Mouse (Mus musculus) neural tube, embryonic 14.5 days (tissue): Measurements from ENCODE around the gene Sstr3. TPM values are rescaled to one million over a fixed set of nuclear protein-coding genes. Genes with fewer than 3 reads are reported as not detected.

Experiments used
- ATAC-seq: fragments of 200-750 bp; cut with Nextera tagmentation; 2 replicates; pipeline ENCODE4 v1.8.0; 2017; ENCODE audit warnings: low read depth, mild to moderate bottlenecking, moderate TSS enrichment, moderate library complexity
- H3K27ac ChIP-seq: fragments of 300-500 bp; sonication (generic); 2 replicates; pipeline ENCODE4 v1.5.1; 2014; ENCODE audit warnings: low read depth, mild to moderate bottlenecking, control low read depth, low read length, moderate library complexity, mixed read lengths
- H3K27me3 ChIP-seq: fragments of 300-500 bp; sonication (generic); 2 replicates; pipeline ENCODE4 v1.6.1; 2014; ENCODE audit warnings: low read length; ENCODE audit not compliant: control insufficient read depth, insufficient read depth
- H3K36me3 ChIP-seq: fragments of 300-500 bp; sonication (generic); 2 replicates; pipeline ENCODE4 v1.6.1; 2014; ENCODE audit warnings: low read length, mixed read lengths; ENCODE audit not compliant: control insufficient read depth, insufficient read depth
- H3K4me1 ChIP-seq: fragments of 300-500 bp; sonication (generic); 2 replicates; pipeline ENCODE4 v1.6.1; 2014; ENCODE audit warnings: low read length; ENCODE audit not compliant: control insufficient read depth, insufficient read depth
- H3K4me2 ChIP-seq: fragments of 300-500 bp; sonication (generic); 2 replicates; pipeline ENCODE4 v1.6.1; 2014; ENCODE audit warnings: mild to moderate bottlenecking, low read depth, low read length, control low read depth
- H3K4me3 ChIP-seq: fragments of 300-500 bp; sonication (generic); 2 replicates; pipeline ENCODE4 v1.5.1; 2014; ENCODE audit warnings: low read depth, low read length, control low read depth, mixed read lengths
- H3K9ac ChIP-seq: fragments of 300-500 bp; sonication (generic); replicated peaks from 2 replicates; pipeline ENCODE4 v1.6.1; 2014; ENCODE audit warnings: low read depth, mild to moderate bottlenecking, control low read depth, low read length, mixed read lengths
- H3K9me3 ChIP-seq: fragments of 300-500 bp; sonication (generic); 2 replicates; pipeline ENCODE4 v1.6.1; 2016; ENCODE audit warnings: low read length; ENCODE audit not compliant: control insufficient read depth
- WGBS: fragments of 180-500 bp; shearing (Covaris S2); extraction: QIAGEN DNeasy Blood & Tissue Kit; methylation state at CpG from one replicate; pipeline ENCODE4 v1.1.7; 2014; 5-methylcytosine and 5-hydroxymethylcytosine counted together
- polyA plus RNA-seq: library from polyadenylated mRNA; unstranded; fragments of >200 nt; fragmentation: Nextera tagmentation; extraction: Ambion mirVana; gene quantifications from 2 replicates; pipeline ENCODE4 v1.2.1, GENCODE M21; 2014

Sstr3 gene
- polyA plus RNA-seq, result 0.14 and 0.67 TPM in 2 replicates

DNA sequence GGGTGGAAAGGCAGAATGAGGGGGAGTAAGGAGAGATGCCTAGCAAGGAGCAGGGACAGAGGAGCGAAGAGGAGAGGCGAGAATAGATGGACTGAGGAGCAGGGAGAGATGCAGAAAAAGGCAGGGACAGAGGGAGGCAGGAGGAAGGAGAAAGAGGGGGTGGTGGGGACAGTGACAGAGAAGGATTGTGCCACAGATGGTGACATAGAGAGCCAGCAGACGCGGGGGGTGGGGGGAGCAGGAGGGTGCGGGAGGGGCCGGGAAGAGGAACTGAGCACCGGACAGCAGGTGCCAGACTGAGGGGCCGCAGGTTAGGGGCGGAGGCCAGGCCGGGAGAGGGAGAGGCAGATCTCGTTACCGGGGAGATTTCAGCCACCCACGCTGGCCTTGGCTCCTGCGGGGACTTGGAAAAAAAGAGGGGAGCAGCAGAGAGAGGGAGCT lies at the start of gene Sstr3:
Gene Sstr3, minus strand, starts transcription at position 125 of the 441 bp plus-strand sequence.
- H3K4me3 ChIP-seq, result no peak within 1 kb of the TSS
- peak within 1 kb of the TSS; percentile 18; the same call in 1 of the 2 replicates for H3K4me2 ChIP-seq
- no peak within 1 kb of the TSS for H3K27ac ChIP-seq
- peaks cover 10% of the 10 kb centered on the region; the same call in 1 of the 2 replicates for H3K4me1 ChIP-seq
- H3K9me3 ChIP-seq, result no peaks in the 10 kb centered on the region
- H3K36me3 ChIP-seq, result no peaks in the 10 kb centered on the region
- 0 out of 2 replicates have a peak within 1 kb of the TSS, but pooled peaks have one; percentile 26 for H3K9ac ChIP-seq
- WGBS, result 8% methylated on average over 14 of the region's 14 CpGs
- H3K27me3 ChIP-seq, result no peaks in the 10 kb centered on the region; the same call in 1 of the 2 replicates
- ATAC-seq, result no peak

DNA sequence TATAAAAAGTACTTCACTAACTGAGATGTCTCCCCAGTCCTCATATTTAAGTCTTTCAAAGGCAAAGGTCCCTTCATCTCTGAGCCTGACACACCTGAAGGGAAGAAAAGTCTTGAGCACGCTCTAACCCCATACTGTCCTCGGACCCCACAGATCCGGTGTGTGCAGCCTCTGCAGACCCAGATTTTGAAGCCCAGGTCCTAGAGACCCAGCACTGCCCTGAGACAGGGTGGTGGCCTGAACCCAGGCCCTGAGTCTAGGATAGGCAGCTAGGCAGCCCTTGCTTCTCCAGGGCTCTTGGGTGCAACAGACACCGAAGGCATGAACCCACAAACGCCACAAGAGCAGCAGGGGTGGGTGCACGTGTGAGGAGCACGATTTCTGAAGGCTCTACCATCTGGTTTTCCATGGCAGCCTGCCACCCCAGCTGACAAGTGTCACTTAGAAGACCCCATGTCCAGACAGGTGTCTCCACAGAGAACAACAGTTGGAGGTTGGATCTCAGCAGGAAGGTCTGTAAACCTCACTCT lies 49.5 kb upstream of the Sstr3 start:
- Histone ChIP-seq H3K9me3 (no peaks in the 10 kb centered on the region), H3K27me3 (no peaks in the 10 kb centered on the region), H3K9ac (no peak overlapping the region), H3K27ac (no peak overlapping the region), H3K4me1 (no peaks in the 10 kb centered on the region), H3K4me3 (no peak overlapping the region), H3K4me2 (no peak overlapping the region), H3K36me3 (no peaks in the 10 kb centered on the region)
- ATAC-seq, result no peak
- WGBS, result 85% methylated on average over 7 of the region's 7 CpGs

GRCm38 (mm10) chr15:78592452-78592968 lies 48.0 kb upstream of the Sstr3 start:
- Histone ChIP-seq H3K4me3 (no peak overlapping the region), H3K27me3 (no peaks in the 10 kb centered on the region), H3K4me1 (no peaks in the 10 kb centered on the region), H3K36me3 (no peaks in the 10 kb centered on the region), H3K9ac (no peak overlapping the region), H3K9me3 (no peaks in the 10 kb centered on the region), H3K27ac (no peak overlapping the region), H3K4me2 (no peak overlapping the region)
- WGBS, result 82% methylated on average over 14 of the region's 14 CpGs
- no peak for ATAC-seq

DNA sequence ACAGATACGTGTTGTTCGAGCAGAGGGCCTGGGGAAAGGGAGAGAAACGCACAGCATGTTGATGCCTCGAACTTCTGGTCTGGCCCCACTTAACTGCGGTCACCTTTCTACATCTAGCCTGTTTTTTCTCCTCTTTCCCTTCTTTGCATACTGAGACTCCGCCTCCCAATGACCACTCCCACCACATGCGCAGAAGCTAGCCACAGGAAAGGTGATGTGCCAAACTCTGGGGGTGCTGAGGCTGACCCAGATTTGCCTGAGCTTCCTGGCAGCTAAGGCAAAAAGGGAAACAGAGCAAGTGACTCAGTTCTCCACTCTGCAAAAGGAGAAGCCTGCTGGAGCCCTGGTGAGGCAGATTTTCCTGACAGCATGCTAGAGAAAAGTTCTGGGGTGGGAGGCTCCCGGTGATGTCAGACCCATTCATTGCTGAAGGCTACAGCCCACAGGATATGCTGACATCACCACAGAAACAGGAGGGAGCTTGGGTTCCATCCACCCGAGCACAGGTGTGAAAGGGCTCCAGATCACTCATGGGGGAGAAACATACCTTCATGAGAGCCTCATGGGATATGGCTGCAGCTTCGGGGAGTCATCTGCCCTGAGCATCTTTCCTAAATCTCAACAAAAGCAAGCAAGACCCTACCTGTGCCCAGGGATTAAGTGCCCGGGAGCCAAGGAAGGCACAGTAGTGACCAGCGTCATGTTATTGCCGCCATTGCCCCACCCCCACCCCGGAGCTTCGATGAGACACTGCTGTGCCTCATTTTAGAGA lies 47.4 kb upstream of the Sstr3 start:
- no peak overlapping the region for H3K9ac ChIP-seq
- H3K9me3 ChIP-seq, result no peaks in the 10 kb centered on the region
- no peak overlapping the region for H3K4me2 ChIP-seq
- H3K27me3 ChIP-seq, result no peaks in the 10 kb centered on the region
- ATAC-seq, result no peak
- 68% methylated on average over 15 of the region's 15 CpGs for WGBS
- H3K27ac ChIP-seq, result no peak overlapping the region
- H3K36me3 ChIP-seq, result no peaks in the 10 kb centered on the region
- no peak overlapping the region for H3K4me3 ChIP-seq
- no peaks in the 10 kb centered on the region for H3K4me1 ChIP-seq

DNA sequence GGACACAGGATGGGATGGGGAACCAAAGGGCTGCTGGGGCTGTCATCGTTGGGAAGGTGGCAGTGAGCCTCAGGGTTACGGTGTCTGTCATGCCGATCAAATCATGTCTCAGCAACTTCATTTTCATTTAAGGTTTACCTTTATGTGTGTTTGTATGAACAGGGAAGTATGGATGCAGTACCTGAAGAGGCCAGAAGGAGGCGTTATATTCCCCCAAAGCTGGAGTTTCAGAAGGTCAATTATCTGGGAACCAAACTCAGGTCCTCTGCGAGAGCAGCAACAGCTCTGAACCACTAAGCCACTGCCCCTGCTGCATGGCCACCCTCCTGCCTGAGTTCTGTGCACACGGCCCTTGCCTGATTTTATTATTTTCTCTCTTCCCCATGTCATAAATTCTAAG lies 46.3 kb upstream of the Sstr3 start:
- Histone ChIP-seq H3K4me3 (no peak overlapping the region), H3K4me2 (no peak overlapping the region), H3K9ac (no peak overlapping the region), H3K4me1 (no peaks in the 10 kb centered on the region), H3K36me3 (no peaks in the 10 kb centered on the region), H3K9me3 (no peaks in the 10 kb centered on the region), H3K27me3 (no peaks in the 10 kb centered on the region), H3K27ac (no peak overlapping the region)
- 82% methylated on average over 6 of the region's 6 CpGs for WGBS
- no peak for ATAC-seq

DNA sequence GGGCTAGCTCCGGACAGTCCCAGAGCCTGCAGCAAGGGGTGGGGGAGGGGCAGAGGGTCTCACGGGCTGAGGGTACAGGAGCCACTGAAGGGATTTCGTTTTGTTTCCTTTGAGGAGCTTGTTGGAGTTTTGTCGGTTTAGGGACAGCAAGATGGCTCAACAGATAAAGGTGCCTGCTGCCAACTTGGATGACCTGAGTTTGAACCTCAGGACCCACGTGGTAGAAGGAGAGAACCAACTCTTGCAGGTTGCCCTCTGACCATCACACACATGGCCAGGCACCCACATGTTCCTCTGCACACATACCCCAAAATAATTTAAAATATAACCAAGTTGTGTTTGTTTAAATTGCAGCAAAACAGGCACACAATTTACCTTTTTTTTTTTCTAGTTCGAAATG lies 45.5 kb upstream of the Sstr3 start:
- Histone ChIP-seq H3K9me3 (no peaks in the 10 kb centered on the region), H3K4me1 (no peaks in the 10 kb centered on the region), H3K36me3 (no peaks in the 10 kb centered on the region), H3K27ac (no peak overlapping the region), H3K9ac (no peak overlapping the region), H3K4me2 (no peak overlapping the region), H3K4me3 (no peak overlapping the region), H3K27me3 (no peaks in the 10 kb centered on the region)
- 83% methylated on average over 6 of the region's 6 CpGs for WGBS
- ATAC-seq, result no peak

- Histone ChIP-seq H3K27me3 (no peaks in the 10 kb centered on the region), H3K4me2 (no peak overlapping the region), H3K4me3 (no peak overlapping the region), H3K4me1 (no peaks in the 10 kb centered on the region), H3K27ac (no peak overlapping the region), H3K9me3 (no peaks in the 10 kb centered on the region), H3K9ac (no peak overlapping the region), H3K36me3 (no peaks in the 10 kb centered on the region)
- 91% methylated on average over 4 of the region's 4 CpGs for WGBS
- no peak for ATAC-seq
Observed at GRCm38 (mm10) chr15:78588900-78589299, 44.4 kb upstream of the Sstr3 start.

DNA sequence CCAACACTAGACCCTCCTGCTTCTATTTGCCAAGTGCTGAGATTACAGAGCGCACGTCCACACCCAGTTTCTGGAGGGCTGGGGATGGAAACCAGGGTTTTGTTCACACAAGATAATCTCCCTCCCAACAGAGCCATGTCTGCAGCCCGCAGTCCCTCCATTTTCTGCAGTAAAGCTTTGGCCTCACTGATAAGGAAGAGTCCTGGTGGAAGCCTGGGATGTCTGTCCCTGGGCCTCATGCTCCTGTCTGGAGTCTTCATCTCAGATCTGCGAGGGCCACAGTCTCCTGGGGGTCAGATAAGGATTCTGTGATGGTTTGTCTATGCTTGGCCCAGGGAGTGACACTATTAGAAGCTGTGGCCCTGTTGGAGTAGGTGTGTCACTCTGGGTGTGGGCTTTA lies 43.6 kb upstream of the Sstr3 start:
- no peak for ATAC-seq

More for the DNA sequence above, 43.6 kb upstream of the Sstr3 start:
- Histone ChIP-seq H3K27me3 (no peaks in the 10 kb centered on the region), H3K4me3 (no peak overlapping the region), H3K4me1 (no peaks in the 10 kb centered on the region), H3K36me3 (no peaks in the 10 kb centered on the region), H3K4me2 (no peak overlapping the region), H3K27ac (no peak overlapping the region), H3K9ac (no peak overlapping the region), H3K9me3 (no peaks in the 10 kb centered on the region)
- 89% methylated on average over 4 of the region's 4 CpGs for WGBS
